Mouse (Mus musculus) thymus, postnatal 14 days (tissue): ENCODE measurements at regions not wholly inside any gene's neighbourhood (a gene's known extent, or its start where the extent isn't known, plus 50 kb on each side); places are given as distances from the start of the nearest gene placed in this dataset.

Experiments
- DNase-seq: peaks from one replicate; pipeline ENCODE4 v3.0.0; 2021

DNA sequence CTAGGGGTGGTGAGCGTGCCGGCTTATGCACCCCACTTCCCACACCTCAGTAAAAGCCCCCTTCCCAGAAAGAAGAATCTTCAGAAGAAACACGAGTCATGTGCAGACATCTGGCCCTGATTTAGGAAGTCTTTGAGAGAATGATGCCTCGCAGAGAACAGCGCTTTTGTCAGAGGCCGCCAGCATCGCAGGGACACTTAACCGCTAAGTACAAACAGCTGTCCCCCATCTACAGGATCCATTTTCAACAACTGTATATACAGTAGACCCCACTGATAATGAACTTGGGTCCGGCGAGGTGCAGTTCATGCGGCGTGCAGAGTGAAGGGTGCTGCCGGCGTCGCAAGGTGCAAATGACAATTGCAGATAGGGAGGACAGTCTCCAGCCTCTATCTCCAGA, 85.4 kb upstream of the Rbm19 start:
- DNase-seq: no peak

DNA sequence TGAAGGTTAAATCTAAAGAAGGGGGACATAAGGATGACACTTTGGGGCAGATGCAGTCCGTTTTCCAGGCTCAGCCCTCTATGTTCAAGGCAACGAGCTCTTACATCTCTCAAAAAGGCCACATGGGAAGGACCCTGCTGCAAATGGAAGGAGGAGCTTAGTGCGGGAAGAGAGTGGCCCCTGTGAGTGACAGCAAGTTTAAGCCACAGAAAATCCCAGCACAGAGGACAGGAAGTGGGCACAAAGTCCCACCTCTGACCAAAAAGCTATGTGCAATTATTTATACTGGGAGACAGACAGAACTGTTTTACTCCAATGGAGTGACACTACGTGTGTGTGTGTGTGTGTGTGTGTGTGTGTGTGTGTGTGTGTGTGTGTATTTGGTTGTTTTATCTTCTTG, 84.7 kb upstream of the Rbm19 start:
- DNase-seq: no peak

DNA sequence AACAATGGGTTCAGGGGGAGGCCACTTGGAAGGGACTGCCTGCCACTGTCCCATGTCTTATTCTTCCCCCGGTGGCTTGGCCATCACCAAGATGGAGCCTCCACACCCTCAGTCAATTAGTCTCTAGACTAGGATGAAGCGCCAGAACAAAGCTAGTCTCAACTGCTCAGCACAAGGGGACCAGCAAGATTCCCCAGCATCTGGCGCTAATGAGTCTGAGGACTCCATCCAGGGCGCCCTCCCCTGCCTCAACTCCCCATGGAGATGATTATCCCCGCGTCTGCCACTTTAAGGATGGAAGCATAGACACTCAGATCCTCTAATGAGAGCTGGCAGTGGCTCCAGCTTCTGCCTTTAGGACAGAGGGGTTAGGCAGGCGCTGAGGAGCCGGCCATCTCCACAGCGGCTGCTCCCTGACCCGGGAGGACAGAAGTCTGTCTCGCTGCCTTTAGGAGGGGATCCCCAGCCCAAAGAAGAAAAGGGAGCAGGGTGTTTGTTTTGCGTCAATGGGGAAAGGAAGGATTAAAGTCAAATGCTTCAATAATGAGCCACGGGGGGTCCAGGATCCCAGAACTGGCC, 81.7 kb upstream of the Rbm19 start:
- no peak for DNase-seq

DNA sequence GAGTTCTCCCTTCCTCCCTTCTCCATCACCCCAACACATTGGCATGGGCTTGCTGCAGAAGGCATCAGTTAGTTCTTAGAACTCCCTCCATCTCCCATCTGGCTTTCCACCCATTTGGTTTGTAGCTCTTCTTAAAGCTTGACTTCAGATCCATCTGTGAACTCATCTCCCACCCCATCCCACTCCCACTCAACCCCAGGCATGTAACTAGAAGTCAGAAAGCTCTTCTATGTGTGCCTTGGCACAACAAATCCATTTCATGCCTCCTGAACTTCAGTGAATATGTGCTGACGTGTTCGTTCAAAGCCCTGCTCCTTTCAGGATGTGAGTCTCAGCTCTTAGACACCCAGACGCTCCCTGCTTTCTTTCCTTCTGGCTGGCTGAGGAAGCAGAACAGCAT, 81.0 kb upstream of the Rbm19 start:
- DNase-seq: no peak

DNA sequence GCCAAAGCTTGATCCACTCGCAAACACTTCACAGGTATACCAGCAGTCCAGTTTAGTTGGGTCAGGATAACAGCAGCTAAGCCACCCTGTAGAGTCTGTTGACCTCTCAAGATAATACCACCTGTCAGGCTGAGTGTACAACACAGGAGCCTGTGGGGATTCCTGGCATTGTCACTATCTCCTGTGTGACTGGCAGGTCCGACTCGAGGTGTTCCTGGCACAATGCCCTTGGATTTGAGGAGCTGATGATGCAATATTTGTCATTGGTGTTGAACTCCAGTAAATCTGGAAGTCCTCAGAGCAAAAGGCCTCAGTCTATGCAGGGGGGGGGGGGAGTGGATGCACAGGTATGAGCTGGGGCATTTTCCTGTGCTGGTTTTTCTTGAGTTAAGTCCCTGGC, 78.5 kb upstream of the Rbm19 start:
- no peak for DNase-seq

DNA sequence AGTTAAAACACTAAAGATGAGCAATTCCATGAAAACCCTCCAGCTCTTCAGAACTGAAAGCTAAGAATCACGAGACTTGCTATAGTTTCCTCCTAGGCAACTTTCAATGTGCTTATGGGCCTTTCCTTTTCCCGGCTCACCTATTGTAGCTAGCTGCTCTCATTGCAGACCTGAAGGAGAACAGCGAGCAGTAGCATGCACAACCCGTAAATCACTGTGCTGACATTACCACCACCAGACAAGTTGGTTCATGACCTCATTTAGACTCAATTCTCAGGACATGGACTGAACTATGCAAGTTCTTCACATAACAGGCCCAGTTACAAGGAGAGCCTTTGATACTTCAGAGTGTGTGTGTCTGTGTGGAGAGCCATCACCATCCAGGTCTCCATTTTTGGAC, 72.5 kb upstream of the Rbm19 start:
- no peak for DNase-seq

DNA sequence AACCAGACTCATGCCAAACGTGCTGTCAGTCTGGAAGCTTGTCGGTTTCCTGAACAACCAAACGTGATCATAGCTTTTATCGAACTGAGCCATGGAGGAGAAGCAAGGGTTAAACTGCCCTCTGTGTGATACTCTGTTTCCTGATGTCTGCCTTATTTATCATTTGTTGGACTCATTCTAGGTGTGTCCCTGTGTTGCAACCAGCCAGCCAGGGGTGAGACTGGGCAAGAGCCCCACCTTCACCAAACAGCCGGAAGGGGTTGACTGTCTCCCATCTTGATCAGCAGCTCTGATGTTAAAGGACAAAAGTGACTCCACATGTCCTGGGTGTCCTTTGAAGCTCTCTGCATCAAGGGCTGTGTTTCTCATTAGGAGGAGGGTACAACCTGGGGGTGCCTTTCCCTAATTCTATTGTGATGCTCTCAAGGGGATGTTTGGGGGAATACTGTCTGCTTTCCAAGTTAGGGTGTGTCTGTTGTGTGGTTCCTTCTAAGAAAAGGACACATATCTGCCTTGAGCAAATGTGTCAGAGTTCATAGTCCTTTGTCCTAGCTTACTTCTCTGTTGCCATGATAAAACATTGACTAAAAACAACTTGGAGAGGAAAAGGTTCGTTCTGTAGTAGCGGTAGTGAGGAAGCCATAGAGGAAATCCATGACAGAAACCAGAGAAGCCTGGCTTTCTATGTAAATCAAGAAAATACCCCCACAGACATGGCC, 67.0 kb upstream of the Rbm19 start:
- no peak for DNase-seq

DNA sequence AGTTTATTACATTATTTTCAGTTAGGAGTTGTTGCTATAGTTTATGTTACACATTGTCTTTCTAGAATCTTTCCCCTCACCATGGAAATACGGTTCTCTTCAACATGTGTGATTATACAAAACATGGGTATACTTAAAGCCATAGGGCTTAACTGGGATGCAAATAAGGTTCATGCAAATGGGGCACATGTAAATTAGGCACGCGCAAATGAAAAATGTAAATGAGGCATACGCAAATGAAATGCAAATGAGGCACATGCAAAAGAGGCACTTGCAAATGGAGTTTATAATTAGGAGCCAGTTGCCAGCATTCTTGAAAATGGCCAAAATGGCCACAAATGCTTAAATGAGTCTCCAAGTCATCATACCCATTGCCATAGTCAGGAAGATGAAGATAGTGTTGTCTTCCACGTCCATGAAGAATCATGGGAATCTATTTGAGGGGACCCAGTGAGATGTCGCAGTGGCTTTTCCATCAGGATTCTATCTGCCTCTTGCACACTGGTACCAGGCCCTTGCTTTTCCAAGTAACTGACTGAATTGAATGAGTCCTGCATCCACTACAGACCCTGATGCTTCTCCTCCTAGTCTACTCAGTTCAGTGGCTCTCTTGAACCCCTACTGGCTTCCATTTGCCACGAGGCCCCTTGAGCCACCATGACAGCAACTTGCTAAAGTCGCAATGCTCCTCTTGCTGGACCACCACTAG, 65.4 kb upstream of the Rbm19 start:
- DNase-seq: no peak

DNA sequence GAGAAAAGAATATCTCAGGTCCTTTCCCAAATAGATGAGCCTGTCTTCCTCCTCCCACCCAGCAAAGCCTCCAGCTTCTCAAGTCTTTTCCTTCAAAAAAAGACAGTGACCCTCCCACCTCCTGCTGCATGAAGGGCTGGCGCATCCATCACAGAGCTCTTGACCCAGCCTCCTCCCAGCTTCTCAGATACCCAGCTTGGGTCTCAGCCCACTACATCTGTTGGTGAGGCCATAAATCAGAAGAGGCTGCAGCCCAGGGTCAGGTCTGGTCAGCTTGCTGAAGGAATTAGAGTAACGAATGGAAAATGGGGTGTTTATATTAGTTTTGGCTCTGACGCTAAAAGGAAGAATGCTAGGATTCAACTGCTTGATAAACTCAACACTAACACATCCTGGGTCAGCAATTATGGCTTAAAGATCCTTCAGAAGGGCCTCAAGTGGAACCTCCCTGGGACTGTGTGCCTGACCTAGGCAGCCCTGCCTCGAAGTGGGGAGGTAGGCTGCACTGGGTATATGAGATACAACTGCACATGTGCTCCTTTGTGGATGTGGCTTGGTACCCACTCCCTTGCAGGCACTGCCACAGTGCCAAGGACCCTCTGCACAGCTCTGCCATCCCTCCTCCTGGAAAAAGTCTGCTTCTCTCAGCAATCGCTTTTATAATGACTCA, 61.6 kb upstream of the Rbm19 start:
- no peak for DNase-seq
